Mouse (Mus musculus) granulocyte monocyte progenitor cell, adult 5-6 weeks (primary cell): ENCODE measurements around the gene Galp. TPM values are rescaled to one million over a fixed set of nuclear protein-coding genes. Genes with fewer than 3 reads are reported as not detected.
A peak's percentile ranks its signal among the peaks of the same experiment; 100 is the strongest.
"Not testable (repeated sequence)": the region's sequence is repeated elsewhere in the genome, so short reads cannot be mapped to it uniquely, and the experiment has no call there.

Source experiments
- ATAC-seq: replicated peaks from 2 replicates; pipeline ENCODE4 v1.8.0; 2016; ENCODE audit warnings: mild to moderate bottlenecking, moderate TSS enrichment, inconsistent platforms; ENCODE audit not compliant: poor library complexity, severe bottlenecking
- total RNA-seq, 2 experiments: library from RNA; stranded (forward) in 1 of 2; stranded (reverse) in 1 of 2; fragments of 200-712, 200-1000 nt in 1 of 2; fragments of >200 nt in 1 of 2; fragmentation: Nextera tagmentation in 1 of 2; gene quantifications; 2 replicates each; pipeline ENCODE4 v1.2.3; 2014 to 2017

The Galp gene
- total RNA-seq, 2 experiments from 2014 or later: not detected

- no peak for ATAC-seq
Measured at GRCm38 (mm10) chr7:6173872-6174271, 23.0 kb upstream of the Galp start.

GRCm38 (mm10) chr7:6174365-6174987 is 22.4 kb upstream of the Galp start:
- not testable (repeated sequence) for ATAC-seq

DNA sequence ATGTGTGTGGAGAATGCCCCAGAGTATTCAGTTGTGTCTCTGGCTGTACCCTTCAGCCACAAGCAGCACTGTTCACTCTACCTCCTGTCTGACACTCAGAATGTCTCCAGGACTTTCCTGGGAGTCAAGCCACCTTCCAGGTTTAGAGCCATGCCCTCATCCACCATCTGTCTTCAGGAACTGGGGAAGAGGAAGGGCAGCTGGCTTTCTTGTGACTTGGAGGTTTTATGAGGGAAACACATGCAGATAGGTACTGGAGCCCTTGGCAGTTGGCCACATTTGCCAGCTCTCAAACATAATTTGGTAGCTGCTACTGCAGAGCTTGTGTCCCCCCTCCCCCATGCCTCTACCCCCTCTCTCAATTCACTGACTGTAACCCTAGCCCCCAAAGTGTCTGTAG is 17.9 kb upstream of the Galp start:
- no peak for ATAC-seq

- ATAC-seq: no peak
Measured at GRCm38 (mm10) chr7:6182882-6183281, 14.0 kb upstream of the Galp start.

- ATAC-seq: no peak
Measured at GRCm38 (mm10) chr7:6183802-6184201, 13.1 kb upstream of the Galp start.

- no peak for ATAC-seq
Measured at GRCm38 (mm10) chr7:6184521-6184920, 12.4 kb upstream of the Galp start.

GRCm38 (mm10) chr7:6185391-6185790 is 11.5 kb upstream of the Galp start:
- ATAC-seq: no peak

GRCm38 (mm10) chr7:6186176-6186575 is 10.7 kb upstream of the Galp start:
- ATAC-seq: no peak

GRCm38 (mm10) chr7:6186756-6187155 is 10.1 kb upstream of the Galp start:
- ATAC-seq: no peak

DNA sequence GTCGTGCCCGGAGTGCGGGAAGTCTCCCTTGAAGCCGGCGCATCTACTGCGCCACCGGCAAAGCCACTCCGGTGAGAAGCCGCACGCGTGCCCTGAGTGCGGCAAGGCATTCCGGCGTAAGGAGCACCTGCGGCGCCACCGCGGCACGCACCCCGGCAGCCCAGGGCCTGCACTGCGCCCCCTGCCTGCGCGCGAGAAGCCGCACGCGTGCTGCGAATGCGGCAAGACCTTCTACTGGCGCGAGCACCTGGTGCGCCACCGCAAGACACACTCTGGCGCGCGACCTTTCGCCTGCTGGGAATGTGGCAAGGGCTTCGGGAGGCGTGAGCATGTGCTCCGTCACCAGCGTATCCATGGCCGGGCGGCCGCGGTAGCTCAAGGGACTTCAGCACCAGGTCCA is 7.3 kb upstream of the Galp start:
- ATAC-seq: no peak

DNA sequence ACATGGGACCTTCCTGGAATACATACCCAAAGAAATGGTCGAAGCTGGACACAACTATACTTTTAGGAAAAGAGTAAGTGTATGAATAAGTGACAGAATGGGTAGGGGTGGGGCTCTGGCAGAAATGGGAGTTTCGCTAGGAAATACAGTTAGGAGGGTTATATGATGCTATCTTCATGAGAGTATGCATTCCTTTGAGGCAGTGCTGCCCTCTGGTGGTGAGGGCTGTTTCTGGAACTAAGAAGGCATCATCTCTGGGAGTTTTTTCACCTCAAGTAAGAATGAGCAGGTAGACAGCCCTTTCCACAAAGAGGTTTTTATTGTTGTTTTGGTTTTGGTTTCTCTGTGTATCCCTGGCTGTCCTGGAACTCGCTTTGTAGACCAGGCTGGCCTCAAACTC is 5.5 kb upstream of the Galp start:
- ATAC-seq: peak; percentile 68

GRCm38 (mm10) chr7:6194129-6194528 is 2.8 kb upstream of the Galp start:
- peak; percentile 81 for ATAC-seq

GRCm38 (mm10) chr7:6195777-6196176 is 1.1 kb upstream of the Galp start:
- peak; percentile 25; the same call in 1 of the 2 replicates for ATAC-seq

DNA sequence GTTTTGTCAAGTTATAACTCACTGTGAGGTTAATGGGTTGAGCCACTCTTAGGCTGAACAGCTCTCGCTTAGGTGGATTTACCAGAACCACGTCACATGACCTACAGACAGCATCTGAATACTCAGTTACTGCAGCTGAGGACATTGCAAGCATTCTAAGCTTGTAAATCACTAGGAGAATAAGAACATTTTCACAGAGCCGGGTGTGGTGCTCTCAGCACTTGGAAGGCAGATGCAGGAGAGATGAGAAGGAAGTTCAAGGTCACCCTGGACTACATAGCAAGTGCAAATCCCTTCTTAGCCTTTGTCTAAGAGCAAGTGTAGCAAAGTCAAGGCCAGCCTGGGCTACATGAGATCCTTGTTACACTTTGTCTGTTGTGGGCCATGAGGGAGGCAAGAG is 7.3 kb downstream of the Galp start:
- no peak for ATAC-seq

DNA sequence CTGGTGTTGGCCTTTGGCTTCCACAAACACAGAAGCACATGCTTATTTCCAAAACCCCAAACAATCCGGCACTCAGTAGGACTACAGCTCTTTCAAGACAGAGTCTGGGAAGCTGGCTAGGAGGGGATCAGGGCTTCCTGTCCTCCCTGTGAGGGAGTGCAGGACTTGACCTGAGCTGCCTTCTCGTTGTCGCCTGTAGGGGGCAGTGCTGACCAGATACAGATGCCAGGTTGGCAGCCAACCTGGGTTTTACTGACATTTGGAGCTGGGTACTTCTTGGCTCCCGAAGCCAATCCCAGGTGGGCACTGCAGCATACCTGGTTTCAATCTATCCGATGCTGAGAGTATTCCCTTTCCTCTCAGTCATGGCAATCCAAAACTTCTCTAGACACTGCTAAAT is 16.3 kb downstream of the Galp start:
- 0 out of 2 replicates have a peak, but pooled peaks have one; percentile 33 for ATAC-seq

- not testable (repeated sequence) for ATAC-seq
Measured at GRCm38 (mm10) chr7:6214691-6215090, 17.8 kb downstream of the Galp start.

- ATAC-seq: no peak
Measured at GRCm38 (mm10) chr7:6220147-6220546, 23.3 kb downstream of the Galp start.

DNA sequence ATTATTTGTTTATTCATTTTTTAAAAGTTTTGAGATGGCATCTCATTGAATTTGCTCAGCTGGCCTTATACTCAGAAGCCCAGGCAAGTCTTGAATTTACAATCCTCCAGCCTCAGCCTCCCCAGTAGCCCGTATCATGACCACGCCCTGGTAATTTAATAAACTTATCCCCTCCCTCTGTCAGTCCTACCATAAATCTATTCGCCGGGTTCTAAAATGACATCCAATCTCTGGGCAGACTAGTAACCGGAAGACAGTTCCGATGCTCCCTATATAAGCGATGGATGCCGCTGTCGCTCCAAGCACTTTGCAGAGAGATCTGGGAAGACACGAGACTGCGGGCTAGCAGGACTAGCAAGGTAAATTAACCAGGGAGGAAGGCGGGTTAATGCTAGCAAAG is 25.1 kb downstream of the Galp start, which contains the start of gene Zscan5b:
Gene Zscan5b, plus strand, starts transcription at position 301 of the 400 bp plus-strand sequence.
- no peak for ATAC-seq

DNA sequence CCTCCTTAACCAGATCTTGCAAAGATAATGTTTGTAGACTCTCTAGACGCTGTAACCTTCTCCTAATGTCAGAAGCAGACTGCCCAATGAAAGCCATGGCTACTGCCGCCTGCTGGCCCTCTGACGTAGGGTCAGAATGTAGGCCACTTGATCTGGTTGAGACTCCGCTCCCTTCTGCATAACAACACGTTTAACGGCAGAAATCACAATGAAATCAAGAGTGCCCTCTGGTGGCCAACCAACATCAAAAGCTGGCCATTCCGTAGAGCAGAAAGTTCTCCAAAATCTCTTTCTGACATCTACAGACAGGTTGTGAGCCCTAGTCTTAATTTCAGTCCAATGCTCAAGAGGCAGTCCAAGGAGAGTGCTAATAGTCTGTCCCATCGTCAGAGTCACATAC is 31.6 kb downstream of the Galp start:
- ATAC-seq: not testable (repeated sequence)

DNA sequence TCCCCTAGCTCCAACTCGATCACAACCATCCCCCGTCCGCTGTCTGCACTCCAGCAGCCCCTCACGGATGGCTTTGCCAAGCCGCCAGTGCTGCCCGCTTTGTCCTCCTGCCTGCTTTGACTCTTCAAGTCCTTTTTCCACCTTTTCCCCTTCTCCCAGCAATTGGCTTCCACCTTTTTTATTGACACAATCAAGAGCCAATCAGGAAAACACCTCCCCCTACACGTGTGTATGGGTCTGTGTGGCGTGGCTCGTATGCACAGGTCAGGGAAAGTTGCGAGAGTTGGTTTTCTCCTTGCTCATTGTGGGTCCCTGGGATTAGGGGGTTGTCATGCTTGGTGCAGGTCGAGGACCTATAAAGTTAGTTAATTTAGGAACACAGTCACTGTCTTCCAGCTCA is 42.9 kb downstream of the Galp start:
- no peak for ATAC-seq

GRCm38 (mm10) chr7:6240841-6241425 is 44.0 kb downstream of the Galp start:
- peak; percentile 67 for ATAC-seq
